Mouse (Mus musculus): Measurements from ENCODE around the gene Pepd.
A peak's percentile ranks its signal among the peaks of the same experiment; 100 is the strongest.

Pepd gene

DNA sequence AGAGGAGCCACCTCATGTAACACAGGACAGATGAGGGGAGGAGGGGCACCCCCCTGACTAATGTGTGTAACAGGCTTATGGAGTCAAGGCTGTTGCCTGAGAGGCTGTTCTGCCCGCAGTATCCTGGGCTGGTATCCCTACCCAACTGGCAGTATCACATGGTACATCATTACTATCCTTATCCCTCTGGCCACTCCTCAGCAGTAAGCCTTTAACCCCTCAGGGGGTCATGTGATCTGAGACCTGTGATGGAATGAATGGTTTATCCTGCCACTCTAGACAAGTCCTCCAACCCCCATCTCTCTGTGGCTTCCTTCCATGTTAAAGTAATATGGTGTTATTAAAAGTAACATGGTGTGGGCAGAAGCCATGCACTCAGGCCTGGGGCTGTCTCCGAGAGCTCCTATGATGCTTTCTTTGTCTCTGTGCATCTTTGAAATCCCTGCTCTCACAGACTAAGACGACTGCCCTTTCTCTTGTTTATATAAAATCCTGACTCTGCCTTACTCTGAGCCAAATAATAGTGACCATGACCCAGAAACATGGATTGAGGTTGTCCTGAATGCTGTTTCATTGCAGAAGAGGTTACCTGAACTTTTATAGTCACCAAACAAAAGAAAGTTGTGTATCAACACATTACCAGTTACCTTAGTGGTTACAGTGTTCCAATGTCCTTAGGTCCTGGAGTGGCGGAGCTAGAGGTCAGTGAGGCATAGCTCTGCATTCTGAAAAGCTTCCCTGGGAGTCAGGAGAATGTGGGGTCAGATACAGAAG is 71.7 kb downstream of the Pepd start:
- no peak for DNase-seq (ENCODE audit: low spot score in 2 of 2)

DNA sequence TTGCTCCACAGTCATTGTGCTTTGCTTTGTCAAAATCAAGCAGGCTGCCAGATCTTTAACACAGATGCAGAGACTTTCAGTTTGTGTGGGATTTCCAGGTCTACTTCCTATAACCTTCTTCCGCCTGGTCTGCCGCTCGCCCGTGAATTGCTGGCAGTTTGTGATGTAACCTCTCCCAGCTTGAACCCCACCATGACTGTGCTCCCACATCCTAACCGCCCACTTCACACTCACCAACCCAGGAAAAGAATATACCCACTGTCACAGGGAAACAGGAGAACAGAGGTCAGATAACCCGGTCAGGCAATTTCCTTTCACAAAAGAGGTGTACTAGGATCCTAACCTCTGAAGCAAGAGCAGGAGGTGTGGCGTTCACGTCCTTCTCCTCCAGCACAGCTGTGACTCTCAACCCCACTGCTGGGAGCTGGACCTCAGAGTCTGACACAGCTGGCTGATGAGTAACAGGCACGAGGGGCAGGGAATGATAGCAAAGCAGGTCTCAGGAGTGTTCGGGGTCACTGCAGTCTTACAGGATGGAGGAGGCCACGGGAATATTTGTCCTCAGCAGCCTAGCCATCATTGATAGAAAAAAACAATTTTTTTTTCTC is 72.5 kb downstream of the Pepd start:
- peak in 1 of 2 experiments; percentile 7 for DNase-seq (ENCODE audit: low spot score in 2 of 2)

DNA sequence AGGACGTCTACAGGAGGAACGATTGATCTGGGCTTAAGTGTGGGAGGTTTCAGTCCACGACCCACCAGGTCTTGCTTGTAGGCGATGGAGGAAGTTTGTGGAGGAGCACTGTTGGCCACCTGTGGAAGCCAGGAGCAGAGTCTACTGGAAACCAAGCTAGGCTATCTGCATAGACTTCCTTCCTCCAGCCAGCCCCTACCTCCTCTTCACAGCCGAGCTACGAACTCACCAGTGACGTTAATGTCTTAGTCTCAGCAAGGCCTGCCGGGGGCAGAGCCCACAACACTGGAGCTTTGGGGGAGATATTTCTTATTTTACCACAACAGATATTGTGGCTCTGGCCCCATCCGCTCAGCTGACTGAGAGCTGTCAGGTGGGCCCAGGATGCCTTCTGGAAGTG is 73.0 kb downstream of the Pepd start:
- peak in 1 of 2 experiments; percentile 6 for DNase-seq (ENCODE audit: low spot score in 2 of 2)

- DNase-seq (ENCODE audit: low spot score in 2 of 2), result peak; percentile 10 to 54
Measured at GRCm38 (mm10) chr7:34985646-34986045, 73.5 kb downstream of the Pepd start.

DNA sequence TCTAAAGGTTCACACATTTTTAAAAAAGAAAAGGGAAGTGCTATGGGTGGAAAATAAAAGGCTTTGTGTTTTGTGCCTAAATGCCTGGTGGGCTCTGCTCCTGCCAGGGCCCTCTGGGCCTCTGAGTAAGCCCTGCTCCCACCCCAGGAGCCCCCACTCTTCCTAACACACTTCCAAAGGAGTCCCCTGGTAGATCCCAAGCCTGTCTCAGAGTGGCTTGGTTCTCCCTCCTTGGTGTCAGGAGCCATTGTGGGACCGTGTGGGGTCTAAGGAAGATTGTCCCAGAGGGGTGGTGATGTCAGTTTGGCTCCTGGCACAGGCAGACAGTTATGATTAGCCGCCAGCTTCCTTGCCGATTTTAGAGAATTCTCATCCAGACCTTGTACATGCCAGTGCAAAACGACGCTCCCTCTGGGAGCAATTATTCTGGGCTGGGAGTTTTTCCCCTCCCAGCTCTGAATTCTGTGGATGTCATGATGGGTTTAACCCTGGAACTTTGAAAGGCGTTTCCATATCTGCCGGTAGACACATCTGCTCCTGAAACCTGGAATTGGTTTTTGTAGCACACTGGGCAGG is 74.5 kb downstream of the Pepd start:
- no peak for DNase-seq (ENCODE audit: low spot score in 2 of 2)

DNA sequence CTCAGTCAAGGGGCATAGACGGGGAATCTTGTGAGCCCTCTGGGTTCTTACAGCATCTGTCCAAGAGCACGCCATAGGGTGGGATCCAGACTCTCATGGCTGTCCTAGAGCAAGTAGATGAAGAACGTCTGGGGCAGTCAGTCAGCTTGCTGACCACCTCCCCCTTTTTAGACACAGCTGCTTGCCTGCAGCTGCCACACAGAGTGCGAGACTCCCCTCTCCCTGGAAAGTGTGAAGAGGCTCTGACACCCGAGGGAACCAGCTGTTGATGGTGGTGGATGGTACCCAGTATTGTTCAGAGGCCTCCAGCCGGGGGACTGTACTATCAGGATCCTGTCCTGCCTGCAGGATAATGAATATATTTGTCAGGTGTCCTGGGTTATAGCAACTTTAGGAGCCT is 75.1 kb downstream of the Pepd start:
- DNase-seq (ENCODE audit: low spot score in 2 of 2), result no peak

DNA sequence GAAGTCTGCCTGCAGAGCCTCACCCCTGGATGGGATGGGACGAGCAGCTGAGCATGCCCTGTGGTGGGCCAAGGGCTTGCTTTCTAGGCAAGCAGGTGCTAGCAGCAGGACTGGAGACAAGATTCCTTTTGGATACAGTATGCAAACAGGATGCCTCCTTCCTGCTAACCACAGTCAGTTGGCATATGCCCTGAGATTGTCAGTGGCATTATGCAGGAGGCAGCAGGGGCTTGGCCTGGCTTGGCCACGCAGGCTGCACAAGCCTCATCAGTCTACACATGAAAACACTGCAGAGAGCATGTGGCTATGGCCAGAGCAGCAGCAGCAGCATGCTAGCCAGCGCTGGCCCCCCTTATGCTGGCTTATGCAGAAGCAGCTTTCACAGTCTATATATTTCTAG is 76.3 kb downstream of the Pepd start:
- no peak for DNase-seq (ENCODE audit: low spot score in 2 of 2)

- no peak for DNase-seq (ENCODE audit: low spot score in 2 of 2)
Measured at GRCm38 (mm10) chr7:34991731-34992246, 79.6 kb downstream of the Pepd start.

- DNase-seq (ENCODE audit: low spot score in 2 of 2), result no peak
Measured at GRCm38 (mm10) chr7:34992766-34993165, 80.6 kb downstream of the Pepd start.

DNA sequence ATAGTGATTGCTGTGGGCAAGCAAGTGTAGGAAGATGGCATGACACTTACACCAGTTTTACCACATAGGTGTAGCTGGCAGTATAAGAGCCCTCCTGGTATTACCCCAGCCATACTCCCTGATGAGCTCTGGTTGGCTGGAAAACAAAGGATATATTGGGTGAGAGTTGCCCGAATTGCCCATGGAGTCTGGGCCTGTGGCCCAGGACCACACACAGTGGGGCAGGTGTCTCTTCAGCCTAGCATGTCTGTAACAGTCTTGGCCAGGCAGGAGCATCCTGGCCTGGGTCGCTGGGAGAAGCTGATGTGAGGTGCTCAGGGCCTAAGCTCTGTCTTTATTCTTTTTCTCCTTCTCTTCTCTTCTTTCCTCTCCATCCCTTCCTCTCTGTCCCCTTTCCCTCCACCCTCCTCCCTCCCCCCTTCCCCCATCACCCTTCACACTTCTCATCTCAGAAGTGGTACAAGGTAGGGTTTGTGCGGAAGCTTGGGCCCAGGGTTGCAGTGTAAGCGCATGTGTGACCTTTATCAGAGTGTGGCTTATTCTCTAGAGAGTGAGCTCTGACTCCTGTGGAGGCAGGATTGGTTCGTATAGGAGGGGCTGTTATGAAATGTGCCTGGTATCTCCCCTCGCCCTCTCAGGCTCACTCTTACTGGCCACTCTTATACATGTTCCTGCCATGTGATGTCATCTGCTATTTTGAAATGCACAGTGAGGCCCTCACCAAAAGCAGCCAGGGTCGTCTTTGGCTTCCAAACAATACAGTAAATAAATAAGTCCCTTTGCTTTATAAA is 83.9 kb downstream of the Pepd start:
- DNase-seq (ENCODE audit: low spot score in 2 of 2), result no peak

DNA sequence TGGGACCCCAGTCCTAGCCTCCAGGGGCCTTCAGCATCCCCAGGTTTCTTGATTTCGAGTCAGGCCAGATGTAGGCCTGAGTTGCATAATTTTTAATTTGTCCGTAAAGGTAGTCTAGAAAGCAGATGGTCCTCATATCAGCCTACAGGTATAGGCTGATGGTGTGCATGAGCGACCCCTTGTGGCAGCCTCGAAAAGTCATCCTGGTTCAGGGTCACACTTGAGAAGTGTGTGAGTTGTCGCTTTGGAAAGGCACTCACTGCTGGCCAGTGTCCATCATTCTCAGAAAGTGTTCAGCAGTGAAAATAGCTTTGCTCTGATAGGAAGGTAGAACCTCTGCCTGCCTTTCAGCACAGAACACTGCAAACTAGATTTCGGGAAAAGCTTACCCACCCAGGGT is 88.7 kb downstream of the Pepd start:
- DNase-seq (ENCODE audit: low spot score in 2 of 2), result peak; percentile 16 to 26

DNA sequence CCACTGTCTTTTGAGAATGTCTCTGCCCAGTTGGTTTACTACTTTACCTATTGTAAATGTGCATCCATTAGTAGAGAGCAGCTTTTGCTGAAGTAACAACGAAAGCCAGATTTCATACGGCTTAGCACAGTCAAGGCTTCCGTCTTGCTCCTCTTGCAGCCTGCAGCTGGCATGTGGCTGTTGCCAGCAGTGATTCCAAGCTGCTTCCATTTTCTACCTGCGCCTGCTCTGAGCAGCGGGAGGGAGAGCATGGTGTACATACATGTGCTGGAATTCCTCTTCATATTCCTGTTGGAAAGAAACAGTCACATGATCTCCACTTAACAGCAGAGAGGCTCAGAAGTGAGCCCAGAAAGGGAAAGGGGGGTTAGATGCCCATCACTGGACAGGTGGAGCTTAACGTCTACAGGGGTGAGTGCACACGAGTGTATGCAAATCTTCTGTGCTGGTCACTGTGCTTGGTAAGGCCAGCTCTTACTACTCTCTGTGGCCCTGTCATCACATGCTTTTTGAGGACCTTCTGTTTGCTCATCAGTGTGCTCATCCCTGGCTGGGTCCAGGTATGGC is 91.1 kb downstream of the Pepd start:
- DNase-seq (ENCODE audit: low spot score in 2 of 2), result no peak

DNA sequence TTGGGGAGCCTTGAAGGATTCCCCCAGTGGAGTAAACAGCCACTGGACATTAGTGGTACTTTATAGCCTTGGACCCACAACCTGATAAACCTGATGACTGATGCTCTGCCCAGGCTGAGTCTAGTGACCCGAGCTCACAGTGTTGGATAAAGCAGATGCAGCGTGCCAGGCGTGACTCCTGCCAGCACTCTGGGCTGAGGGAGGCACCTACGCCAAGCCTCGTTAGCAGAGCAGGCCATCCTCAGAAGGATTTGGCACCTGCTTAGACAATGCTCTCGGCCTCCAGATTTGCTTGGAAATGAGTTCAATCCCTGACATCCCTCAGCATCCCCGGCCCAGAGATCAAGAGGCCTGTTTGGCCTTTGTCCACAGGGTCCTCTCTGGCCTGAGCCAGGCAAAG is 94.5 kb downstream of the Pepd start:
- DNase-seq (ENCODE audit: low spot score in 2 of 2), result no peak

DNA sequence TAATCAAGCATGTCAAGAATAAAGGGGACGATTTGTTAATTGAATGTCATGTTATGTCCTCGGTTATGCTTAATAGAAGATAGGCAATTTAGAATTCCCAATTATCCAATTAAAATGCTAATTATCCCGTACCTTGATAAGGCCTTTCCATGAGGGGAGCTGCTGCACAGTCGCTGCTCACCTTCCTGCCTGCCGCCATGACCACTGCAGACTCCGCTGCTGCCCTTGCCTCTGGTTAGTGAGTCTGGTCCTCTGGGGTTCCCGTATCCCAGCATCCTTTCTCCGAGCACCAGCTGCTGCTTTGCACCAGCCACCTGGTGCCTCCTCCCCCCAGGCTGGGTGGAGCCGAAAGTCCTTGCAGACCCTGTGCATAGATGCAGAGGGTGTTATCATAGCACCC is 101.0 kb downstream of the Pepd start:
- DNase-seq (ENCODE audit: low spot score in 2 of 2), result no peak

DNA sequence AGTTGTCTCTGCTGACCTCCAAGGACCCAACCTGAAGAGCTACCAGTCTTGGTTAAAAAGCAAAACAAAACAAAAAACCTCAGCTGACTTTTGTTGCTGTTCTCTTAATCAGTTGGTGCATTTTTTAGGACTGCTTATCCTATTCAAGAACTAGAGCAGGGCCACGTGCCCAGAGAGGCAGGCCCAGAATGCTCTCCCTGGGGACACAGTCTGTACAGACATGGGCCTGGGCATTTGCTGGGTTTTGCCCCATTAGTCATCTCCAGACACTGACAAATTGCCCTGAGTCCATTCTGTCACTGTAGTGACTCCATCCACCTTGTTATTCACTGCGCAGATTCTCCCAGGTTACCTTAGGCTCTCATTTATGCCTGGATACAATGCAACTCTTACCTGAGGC is 103.1 kb downstream of the Pepd start:
- DNase-seq (ENCODE audit: low spot score in 2 of 2), result no peak

DNA sequence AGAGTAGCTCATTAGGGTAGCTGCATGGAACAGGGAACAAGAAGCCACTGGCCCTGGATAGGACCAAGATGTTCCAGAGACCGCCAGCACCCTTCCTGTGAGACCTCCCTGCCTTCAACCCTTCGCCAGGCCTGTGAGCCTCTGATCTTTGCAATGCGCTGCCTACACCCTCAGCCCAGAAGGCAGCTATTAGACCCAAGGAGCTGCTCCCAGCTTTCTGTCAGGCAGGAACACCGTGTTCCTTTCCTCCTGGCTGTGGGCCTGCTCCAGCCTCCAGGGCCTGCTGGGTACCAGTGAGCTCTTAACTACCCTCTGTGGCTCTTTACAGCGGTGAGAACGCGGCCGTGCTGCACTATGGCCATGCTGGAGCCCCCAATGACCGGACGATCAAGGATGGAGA is 109.2 kb downstream of the Pepd start:
- DNase-seq (ENCODE audit: low spot score in 2 of 2), result no peak

DNA sequence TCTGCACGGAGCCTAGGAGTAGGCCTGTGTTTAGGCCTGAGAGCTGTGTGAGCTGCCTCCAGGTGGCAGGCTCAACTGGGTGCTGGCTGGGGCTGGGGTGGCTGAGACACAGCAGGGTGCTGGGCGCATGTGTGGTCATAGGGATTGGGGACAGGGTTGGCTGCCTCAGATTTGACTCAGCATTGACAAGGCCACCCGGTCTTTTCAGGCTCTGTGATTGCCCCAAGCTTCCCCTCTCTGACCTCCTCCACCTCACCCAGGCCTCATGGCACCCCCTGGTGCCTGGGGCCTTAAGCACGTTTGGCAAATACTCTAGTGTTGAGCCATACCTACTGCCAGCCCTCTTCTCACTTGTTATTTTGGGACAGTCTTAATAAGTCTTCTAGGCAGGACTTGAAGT is 111.1 kb downstream of the Pepd start:
- no peak for DNase-seq (ENCODE audit: low spot score in 2 of 2)

DNA sequence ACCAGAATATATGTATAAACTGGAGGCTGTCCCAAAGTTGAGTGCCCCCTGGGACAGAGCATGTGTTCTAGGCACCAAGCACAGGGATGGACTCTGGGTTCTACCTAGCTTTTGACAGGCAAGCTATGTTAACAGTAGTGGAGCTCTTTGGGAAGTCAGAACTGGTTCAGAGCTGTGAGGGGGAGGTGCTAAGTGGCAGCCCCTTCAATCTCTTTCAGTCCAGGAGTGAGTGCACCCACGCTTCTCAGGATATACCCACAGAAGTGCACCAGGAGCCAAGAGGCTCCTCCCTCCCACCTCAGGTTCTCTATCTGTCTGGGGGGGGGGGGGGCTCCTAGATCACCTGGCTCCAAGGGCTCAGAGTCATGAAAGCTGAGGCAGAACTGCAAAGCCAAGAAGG is 112.2 kb downstream of the Pepd start:
- no peak for DNase-seq (ENCODE audit: low spot score in 2 of 2)

DNA sequence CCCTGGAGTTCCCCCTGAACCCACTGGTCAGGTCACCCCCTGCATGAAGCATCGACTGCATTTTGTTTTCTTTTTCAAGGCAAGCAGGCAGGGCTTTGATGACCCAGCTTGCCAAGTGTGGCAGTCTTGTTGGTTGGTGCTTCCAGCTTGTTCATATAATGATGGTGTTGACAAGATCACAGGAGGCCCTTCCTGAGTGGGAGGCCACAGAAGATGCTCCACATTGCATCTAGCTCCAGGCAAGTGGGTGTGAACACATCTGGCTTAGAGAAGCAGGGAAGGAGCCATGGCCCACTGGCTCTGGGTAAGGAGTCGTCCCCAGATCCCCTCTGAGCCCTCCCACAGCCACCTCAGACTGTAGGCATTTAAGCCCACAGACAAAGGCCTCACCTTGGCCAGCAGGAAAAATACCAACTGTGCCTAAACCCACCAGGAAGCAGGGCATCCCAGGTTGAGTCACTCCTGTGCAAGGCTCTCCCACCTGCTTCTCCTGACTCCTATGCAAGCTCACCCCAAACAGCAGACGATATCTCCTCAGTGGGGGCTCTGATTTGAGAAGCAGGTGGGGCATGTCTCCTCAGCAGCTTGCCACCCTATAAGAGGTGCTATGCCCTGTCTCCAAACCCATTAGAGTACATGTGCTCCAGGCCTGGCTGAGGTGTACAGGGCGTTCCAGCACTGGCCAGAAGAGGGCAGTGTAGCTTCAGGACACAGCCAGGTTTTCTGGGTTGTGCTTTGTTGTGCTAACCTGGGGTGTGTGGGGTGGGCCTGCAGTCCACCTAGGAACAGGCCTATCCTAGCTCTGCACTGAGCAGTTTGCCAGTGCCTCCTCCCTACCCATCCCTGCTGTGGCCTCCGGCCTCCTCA is 113.5 kb downstream of the Pepd start:
- peak; percentile 45 to 55 for DNase-seq (ENCODE audit: low spot score in 2 of 2)

DNA sequence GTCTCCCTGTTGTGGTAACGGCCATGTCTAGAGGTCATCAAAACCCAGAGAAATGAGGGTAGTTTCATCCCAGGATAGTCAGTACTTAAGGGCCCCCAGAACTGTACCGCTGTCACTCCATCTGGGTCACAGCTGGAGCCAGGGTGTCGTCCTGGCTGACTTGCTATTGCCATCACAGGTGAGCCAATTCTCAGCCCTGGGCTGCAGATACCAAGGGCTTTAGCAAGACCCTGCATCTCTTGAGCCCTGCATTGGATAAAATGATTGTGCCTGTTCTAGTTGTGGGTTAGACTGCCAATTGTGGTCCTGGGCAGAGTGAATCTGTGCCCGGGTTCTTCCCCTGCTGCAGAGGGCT is 114.1 kb downstream of the Pepd start:
- no peak for DNase-seq (ENCODE audit: low spot score in 2 of 2)

GRCm38 (mm10) chr7:35026838-35027291 is 114.7 kb downstream of the Pepd start:
- DNase-seq (ENCODE audit: low spot score in 2 of 2), result no peak
